Mouse (Mus musculus): Measurements from ENCODE around the gene Rasgef1a. TPM values are rescaled to one million over a fixed set of nuclear protein-coding genes. Genes with fewer than 3 reads are reported as not detected.

Rasgef1a gene
- total RNA-seq, 2 experiments from 2014 or later, result not detected

DNA sequence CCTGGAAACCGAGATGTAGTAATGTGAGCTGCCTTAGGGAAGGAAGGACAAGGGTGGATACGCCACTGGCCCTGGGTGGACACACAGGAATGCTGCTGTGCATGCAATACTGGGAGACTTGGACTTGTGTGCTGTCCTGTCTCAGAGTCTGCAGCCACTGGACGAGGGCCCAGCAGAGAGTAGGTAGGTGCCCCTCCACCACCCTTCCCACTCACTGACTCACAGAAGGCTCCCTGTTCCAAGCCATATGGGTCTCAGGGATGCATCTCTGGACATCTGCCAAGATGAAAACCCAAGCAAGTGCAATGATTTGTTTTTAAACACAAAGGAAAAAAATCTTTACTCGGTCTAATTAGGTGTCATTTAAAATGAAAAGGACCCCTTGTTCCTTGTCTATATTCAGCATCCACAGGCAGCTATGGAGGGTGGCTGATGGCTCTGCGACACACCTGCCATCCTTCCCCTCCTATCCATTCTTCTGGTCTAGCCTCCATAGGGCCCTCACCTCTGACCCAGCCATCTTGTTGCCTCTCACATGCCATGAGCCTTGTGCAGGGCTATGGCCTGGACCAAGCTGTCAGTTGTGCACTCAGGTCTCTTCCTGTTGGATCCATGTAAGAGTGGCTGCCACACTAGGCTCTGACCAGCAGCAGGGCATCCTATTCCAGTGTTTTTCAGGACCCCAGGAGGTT is 59.2 kb downstream of the Rasgef1a start:
- ATAC-seq (replicated peaks; ENCODE audit: poor library complexity, severe bottlenecking), result no peak

DNA sequence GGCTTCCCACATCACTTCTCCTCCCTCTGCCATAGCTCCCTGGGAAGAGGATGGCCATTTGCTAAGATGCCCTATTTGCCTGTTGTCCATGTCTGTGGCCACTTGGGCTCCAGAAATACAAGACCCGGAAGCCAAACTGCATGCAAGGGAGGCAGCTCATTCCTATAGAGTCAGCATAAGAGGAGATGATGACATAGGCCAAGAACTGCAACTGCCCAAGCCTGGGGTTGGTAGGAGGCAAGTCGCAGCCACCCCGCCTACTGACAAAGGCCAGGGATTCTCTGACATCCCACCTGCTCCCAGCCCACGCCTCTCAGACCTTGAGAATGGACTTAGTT is 59.7 kb downstream of the Rasgef1a start:
- ATAC-seq (replicated peaks; ENCODE audit: poor library complexity, severe bottlenecking), result no peak

DNA sequence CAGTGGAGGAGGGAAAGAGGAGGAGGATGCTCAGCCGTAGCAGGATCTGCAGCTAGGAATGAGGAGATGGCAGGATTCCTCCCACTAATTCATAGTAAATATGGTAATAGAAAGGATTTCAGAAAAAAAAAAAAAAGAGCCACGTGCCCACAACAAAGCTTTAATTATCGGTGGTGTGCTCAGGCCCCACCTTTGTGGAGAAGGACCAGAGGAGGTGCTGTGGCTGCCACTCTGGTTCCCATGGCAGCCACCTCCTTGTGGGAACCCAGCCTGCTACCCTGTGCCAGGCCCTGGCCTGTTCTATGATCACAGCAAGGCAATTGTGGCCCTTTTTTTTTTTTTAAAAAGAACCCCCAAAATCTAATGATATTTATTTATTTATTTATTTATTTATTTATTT is 60.2 kb downstream of the Rasgef1a start:
- no peak for ATAC-seq (replicated peaks; ENCODE audit: poor library complexity, severe bottlenecking)

DNA sequence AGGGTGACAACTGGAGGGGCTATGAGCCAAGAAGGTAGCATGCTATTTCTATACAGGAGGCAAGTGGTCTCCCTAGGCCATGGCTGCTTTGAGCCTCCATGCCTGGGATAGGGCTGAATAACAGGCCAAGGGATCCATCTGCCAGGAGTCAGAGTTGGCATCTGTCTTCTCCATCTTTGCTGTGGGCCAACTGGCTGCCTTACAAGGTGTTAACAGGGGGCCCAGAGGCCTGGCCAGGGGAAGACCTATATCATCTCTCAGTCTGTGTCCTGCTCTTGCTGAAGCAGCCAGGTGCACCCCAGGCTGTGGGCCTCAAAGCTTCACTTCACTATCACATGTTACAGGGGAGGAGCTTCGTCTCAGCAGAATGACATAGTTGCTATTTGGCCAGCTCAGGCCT is 60.9 kb downstream of the Rasgef1a start:
- ATAC-seq (replicated peaks; ENCODE audit: poor library complexity, severe bottlenecking), result no peak

DNA sequence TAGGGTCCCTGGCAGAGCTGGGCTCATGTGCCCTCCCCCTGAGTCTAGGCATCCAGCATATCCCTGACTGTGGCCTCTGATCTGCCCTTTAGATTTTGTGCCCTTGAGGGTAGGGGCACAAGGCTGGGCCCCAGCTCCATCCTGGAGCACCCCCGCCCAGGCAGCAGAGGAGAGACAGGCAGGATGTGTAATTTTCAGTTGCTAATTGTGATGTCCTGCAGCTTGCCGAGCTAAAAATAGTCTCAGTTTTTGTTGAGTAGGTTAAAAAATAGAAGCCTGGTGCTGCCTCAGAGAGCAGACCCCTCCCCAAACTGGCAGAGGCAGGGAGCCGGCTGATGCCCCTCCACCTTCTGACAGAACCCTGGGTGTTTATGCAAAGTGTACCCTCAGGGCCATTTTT is 62.9 kb downstream of the Rasgef1a start:
- no peak for ATAC-seq (replicated peaks; ENCODE audit: poor library complexity, severe bottlenecking)

DNA sequence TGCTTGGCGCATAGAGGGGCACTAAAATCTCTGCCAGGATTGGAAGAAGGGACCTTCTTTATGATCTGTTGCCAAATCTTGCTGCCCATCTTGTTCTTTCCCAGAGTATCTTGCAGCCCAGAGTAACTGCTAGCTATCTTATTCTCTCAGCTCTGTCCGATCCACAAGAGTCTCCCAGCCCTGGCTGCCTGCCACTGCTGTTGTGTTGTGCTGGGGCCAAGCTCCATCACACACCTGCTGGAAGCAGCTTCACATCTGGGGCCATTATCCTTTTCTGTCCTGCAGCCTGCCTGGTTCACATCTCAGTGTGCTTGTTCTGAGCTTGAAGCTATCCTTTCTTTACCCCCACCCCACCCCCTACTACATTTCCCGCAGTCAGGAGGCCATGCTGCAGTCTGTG is 65.0 kb downstream of the Rasgef1a start:
- no peak for ATAC-seq (replicated peaks; ENCODE audit: poor library complexity, severe bottlenecking)

DNA sequence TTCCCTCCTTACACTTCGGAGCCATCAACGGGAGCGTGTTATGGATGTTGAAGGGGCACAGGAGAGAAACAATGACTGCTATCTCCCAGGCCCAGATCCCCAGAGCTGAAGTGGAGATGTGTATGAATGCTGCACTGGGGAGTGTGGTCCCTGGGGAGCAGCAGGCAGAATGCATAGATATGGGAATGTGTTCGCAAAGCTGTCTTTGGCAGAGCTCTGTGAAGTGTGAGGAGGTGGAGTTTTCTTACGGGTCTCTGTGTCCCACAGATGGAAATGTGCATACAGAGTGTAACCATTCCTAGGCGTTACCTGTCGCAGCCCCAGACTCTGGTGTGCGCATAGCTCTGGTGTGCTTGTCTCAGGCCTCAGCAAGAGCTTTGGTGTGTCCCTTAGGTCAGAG is 65.5 kb downstream of the Rasgef1a start:
- ATAC-seq (replicated peaks; ENCODE audit: poor library complexity, severe bottlenecking), result no peak

DNA sequence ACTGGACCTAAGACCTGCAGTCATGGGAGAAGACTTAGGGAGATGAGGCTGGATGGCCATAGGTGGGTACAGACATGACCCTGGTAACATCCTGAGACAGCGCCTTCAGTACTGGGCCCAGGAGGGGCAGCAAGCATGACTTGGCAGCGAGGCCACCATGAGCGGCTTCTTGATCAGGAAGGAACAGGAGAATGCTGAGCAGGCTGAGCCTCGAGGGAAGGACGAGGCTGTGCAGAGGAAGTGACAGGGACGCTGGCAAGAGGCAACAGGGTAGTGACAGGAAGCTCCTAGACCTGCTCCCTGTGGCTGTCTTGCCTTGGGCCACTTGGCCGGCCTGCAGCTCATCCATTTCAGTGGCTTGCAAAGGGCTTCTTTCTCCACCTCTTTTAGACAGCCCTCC is 66.2 kb downstream of the Rasgef1a start:
- peak; percentile 55; the same call in 1 of the 2 replicates for ATAC-seq (replicated peaks; ENCODE audit: poor library complexity, severe bottlenecking)

DNA sequence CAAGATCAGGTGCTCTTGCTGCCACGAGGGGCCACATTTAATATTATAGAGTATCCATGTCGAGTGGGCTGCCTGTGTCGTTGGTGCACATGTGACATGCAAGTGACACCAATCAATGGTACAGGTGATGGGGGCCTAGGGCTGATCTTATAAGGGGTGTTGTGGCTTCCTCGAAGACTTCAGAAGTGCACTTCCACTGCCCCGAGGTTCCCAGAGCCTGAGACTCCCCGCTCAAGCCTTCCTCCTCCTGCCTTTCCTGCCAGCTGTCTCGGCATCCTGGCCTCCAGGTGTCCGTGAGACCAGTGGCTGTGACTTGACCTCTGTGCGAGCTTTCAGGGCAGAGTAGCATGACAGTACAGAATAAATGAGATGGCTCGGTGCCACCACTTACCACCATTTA is 67.5 kb downstream of the Rasgef1a start:
- no peak for ATAC-seq (replicated peaks; ENCODE audit: poor library complexity, severe bottlenecking)

DNA sequence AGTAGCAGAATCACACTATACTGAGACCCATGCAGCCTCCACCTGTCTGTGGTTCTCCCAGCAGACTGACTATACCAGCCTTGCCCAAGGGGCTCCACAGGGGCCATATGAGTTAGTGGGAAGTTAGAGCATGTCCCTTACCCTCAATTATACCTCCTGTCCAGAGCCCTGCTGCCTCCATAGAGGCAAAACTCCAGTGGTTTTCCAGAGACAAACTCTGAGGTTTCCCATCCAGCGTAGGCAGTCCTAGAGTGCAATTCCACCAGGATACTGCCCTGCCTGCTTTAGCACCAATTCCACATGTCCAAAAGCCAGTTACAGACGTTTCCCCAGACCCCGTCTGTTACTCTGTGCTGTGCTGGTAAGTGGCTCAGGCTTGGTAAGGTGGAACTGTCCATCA is 68.1 kb downstream of the Rasgef1a start:
- ATAC-seq (replicated peaks; ENCODE audit: poor library complexity, severe bottlenecking), result no peak

DNA sequence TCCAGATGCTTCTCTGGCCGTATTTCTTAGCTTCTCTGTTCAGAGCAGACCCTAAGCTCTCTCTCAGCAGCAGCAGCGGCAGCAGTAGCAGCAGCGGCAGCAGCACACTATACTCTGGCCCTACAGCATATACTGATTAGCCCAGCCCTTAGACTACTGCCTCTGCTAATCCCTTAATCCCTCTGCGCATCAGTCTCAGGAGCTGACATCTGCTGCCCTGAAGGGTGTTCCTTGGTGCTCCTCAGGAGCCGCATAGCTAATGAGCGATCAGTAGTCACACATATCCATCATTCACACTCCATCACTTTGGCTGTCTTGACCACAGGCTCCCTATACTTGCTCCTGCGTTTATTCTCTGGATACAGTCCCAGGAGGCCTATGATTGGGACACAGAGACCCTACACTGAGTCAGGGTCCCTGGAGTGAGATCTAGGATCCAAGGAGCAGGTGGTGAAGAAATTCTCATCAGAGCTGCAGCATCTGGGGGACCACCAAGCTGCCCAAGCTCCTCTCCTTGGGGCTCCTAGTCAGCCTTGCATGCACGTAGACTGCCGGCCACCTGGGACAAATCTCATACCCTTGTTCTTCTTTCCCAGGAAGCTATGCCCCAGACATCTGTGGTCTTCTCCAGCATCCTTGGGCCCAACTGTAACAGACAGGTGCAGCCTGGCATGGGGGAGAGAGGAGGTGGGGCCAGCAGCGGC is 68.7 kb downstream of the Rasgef1a start:
- ATAC-seq (replicated peaks; ENCODE audit: poor library complexity, severe bottlenecking), result no peak

DNA sequence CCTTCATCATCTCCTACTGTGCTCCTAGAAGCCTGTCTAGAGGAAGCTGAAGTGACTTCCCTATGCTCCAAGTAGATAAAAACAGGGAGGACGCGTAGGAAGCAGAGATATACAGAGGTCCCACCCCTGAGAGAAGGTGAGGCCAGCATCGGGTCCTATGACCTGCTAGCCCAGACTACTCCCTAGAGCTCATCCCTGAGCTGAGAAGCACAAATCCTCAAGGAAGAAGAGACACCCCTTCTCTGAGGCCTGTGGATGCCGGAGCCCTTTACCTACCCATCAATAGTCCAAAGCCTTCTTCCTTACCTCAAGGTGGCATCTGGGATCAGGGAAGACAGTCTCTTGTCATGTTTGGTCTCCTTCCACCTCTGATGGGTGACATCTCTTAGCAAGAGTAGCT is 69.5 kb downstream of the Rasgef1a start:
- ATAC-seq (replicated peaks; ENCODE audit: poor library complexity, severe bottlenecking), result no peak

DNA sequence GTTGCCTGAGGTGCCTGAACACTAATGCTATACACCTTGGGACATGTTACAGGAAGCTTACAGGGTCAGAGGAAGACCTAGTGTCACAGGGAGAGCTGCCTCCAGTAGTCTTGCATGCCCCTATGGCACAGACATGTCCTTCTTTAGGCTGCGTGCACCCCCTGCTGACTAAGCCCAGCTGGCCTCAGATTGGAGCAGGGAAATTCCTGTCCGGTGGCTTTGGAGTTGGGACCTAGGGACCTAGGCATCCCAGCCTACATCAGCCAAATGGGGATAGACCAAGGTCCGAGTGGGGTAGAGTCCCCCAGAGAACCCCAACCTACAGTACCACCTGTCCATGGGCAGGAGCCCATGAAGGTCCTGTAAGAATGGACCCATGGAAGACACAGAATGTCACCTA is 71.1 kb downstream of the Rasgef1a start:
- ATAC-seq (replicated peaks; ENCODE audit: poor library complexity, severe bottlenecking), result no peak

DNA sequence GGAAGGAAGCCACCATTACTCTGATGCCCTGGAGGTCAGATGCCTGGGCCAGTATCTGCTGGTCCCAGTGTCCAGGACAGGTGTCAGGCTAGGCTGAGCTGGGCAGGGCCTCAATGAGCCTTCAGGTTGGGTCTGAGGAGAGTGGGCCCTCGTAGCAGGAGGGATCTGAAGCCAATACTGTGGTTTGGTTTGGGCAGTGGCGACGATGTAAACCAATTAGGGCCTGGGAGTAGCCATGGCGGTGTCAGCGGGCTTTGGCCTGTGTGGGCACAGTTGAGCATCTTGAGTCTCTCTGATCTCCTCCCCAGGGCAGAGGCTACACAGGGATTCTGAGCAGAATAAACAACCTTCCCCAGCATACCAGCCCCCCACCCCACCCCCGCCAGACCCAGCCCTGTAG is 72.4 kb downstream of the Rasgef1a start:
- no peak for ATAC-seq (replicated peaks; ENCODE audit: poor library complexity, severe bottlenecking)

DNA sequence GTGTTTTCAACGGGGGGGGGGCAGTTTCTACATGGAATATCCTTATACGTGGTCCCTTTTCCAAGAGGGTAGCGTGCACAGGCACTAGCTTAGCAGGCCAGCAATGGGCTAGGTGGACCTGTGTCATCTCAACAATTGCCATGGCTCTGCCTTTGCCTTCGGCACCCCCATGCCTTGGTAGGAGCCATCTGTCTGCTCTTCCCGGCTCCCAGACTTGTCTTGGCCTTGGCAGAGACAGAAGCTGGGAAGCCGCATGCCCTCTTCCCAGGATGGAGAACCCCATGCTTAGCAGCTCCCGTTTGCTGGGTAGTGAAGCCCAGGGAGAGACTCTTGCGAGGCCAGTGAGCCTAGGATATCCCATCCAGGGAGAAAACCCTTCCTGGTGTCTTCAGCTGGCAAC is 73.4 kb downstream of the Rasgef1a start:
- no peak for ATAC-seq (replicated peaks; ENCODE audit: poor library complexity, severe bottlenecking)

DNA sequence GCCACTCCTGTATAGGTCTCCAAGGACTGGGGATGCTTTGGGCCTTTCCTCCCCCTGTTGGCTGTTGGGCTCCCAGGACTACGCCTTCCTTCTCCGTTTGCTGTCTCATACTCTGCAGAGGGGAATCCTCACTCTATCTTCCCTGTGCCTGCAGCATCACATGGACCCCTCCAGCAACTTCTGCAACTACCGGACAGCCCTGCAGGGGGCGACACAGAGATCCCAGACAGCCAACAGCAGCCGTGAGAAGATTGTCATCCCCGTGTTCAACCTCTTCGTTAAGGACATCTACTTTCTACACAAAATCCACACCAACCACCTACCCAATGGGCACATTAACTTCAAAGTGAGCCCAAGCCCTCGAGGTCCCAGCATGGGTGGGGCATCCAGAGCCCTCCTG is 76.7 kb downstream of the Rasgef1a start:
- ATAC-seq (replicated peaks; ENCODE audit: poor library complexity, severe bottlenecking), result peak; percentile 58

DNA sequence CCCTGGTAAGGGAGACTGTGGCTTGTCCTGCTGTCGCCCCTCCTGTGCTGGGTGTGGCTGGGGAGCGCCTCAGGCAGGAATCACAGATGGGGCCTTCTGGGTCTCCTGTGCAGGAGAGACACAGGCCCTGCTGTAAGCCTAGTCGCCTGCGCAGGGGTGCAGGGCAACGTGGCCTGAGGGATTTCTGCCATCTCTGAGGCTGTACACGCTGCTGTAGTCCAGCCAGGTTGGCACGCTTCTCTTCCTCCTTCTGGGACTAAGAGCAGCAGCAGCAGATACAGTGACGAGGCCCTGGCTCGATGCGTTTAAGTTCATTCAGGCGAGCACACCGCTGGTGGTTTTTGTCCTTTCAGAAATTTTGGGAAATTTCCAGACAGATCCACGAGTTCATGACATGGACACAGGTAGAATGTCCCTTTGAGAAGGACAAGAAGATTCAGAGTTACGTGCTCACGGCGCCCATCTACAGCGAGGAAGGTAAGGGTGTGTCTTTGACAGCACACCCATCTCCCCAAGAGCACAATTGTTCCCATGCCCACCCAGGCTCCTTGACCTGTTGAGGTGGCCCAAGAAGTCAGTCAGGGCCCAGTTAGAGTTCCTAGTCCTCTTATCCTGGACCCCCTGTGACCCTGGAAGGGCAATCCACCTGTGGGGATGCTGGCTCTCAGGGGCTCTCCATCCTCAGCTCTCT is 77.7 kb downstream of the Rasgef1a start:
- no peak for ATAC-seq (replicated peaks; ENCODE audit: poor library complexity, severe bottlenecking)

DNA sequence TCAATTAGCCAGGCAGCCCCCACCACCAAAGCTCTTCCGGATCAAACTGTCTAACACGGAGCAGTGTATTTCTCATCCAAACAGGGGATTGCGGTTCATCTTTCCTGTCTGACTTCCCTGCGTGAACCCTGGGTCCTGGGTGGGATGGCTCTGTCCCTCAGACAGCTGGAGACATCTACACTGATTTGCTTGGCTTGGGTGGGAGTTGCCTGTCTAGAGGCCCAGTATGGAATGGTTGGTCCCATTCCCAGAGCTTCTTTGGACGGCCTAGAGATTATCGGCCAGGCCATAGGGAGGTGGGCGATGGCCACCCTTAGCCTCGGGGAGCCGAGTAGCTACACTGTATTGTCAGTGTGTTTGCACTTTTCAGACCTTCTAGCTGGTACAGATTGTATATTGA is 79.6 kb downstream of the Rasgef1a start:
- ATAC-seq (replicated peaks; ENCODE audit: poor library complexity, severe bottlenecking), result no peak

DNA sequence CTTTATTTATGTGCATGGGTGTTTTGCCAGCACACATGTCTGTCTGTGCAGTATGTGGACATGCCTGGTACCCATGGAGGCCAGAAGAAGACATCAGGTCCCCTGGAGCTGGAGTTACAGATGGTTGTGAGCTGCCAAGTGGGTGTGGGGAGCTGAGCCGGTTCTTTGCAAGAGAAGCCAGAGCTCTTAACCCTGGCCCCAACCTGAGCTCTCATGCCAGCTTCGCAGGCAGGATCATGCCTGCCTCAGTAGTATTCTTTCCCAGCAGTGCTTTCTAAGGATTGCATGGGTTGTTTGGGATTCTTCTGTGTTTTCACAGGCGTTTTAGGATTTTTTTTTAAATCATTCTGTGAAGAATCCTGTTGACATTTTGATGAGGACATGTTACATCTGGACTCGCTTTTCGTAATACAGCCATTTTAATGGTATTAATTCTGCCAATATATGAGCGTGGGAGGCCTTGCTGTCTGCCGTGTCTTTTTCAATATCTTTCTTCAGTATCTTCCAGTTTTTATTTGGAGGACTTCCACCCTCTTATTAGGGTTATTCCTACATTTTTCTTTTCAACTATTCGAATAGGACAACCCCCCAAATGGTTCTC is 86.6 kb downstream of the Rasgef1a start:
- no peak for ATAC-seq (replicated peaks; ENCODE audit: poor library complexity, severe bottlenecking)

DNA sequence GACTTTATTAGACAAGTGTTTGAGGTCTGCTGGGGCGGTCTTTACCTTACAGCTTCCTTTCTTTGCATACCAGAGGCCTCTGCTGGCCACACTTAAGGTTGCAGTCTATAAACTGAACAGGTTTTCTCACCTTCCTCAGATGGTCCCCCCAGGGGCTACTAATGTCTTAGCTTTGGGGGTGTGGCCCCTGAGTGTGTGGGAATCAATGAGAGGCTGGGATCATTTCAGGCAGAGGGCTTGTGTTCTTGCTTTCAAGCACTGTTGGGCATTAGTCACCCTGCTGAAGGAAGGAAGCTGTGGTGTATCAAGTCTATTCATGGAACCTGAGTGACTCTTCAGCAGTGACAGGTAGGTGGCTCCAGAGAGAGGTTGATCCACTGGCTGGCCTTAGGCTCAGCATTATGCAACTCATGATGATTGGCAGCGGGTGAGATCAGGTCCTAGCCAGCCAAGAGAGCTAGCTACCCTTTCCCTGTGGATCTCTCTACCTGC is 88.1 kb downstream of the Rasgef1a start:
- ATAC-seq (replicated peaks; ENCODE audit: poor library complexity, severe bottlenecking), result peak; percentile 80

DNA sequence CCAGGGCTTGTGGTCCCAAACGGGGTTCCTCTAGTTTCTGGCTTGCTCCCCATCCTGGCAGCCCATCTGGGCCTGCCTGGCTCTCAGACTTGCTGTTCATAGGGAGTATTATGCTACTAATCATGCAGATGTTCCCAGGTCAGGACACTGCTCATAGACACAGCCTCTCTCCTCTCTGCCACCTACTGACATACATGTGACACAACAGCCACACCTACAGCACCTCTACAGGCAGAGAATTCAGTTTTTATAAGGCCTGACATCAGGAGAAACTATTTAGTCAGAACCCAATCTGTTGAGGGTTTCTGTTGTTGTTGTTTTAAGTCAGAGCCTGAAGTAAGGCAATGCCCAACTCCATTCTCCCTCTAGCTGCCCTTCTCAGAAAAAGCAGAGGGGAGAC is 100.6 kb downstream of the Rasgef1a start:
- ATAC-seq (replicated peaks; ENCODE audit: poor library complexity, severe bottlenecking), result no peak

Data from granulocyte monocyte progenitor cell, adult 5-6 weeks (primary cell).